Mouse (Mus musculus) myocyte (in vitro differentiated cells): ENCODE results near the gene Smarcc2. TPM values are rescaled to one million over a fixed set of nuclear protein-coding genes. Genes with fewer than 3 reads are reported as not detected.
A peak's percentile ranks its signal among the peaks of the same experiment; 100 is the strongest.

Experiments used
- H3K27me3 ChIP-seq: one replicate; pipeline ENCODE4 v1.6.1; 2011; ENCODE audit not compliant: control insufficient read depth, insufficient read depth, insufficient read length
- H3K36me3 ChIP-seq: one replicate; pipeline ENCODE4 v1.6.1; 2011; ENCODE audit not compliant: control insufficient read depth, insufficient read depth
- H3K4me2 ChIP-seq: one replicate; pipeline ENCODE4 v1.6.1; 2011; ENCODE audit warnings: low read depth, control low read depth
- H3K4me3 ChIP-seq: one replicate; pipeline ENCODE4 v1.5.1; 2011; ENCODE audit warnings: mild to moderate bottlenecking, control low read depth, moderate library complexity
- H3K79me2 ChIP-seq: one replicate; pipeline ENCODE4 v1.6.1; 2011; ENCODE audit not compliant: control insufficient read depth, insufficient read depth
- H3ac ChIP-seq: one replicate; pipeline ENCODE4 v1.6.1; 2011; ENCODE audit not compliant: control insufficient read depth, insufficient read length
- CEBPB ChIP-seq: IDR thresholded peaks from 2 replicates; pipeline ENCODE4 v1.6.1; 2011; ENCODE audit warnings: mild to moderate bottlenecking, moderate library complexity; ENCODE audit not compliant: poor library complexity, insufficient read depth, severe bottlenecking
- E2F4 ChIP-seq: IDR thresholded peaks from one replicate; pipeline ENCODE4 v1.6.1; 2011; ENCODE audit warnings: mild to moderate bottlenecking, control low read depth, moderate library complexity; ENCODE audit not compliant: insufficient read depth
- MAX ChIP-seq: IDR thresholded peaks from one replicate; pipeline ENCODE4 v1.6.1; 2011; ENCODE audit warnings: low read depth, mild to moderate bottlenecking, control low read depth
- MYOD1 ChIP-seq, 3 experiments: IDR thresholded peaks; one replicate each; pipeline ENCODE4 v1.6.1; 2011; ENCODE audit warnings: control low read depth in 2 of 3, low read depth in 2 of 3, mild to moderate bottlenecking in 2 of 3, moderate library complexity in 1 of 3; ENCODE audit not compliant: insufficient read length in 2 of 3, control insufficient read depth in 1 of 3
- MYOG ChIP-seq, 3 experiments: IDR thresholded peaks; one replicate each; pipeline ENCODE4 v1.6.1; 2011; ENCODE audit warnings: control low read depth in 2 of 3, low read depth in 2 of 3, mild to moderate bottlenecking in 2 of 3; ENCODE audit not compliant: insufficient read length in 2 of 3, control insufficient read depth in 1 of 3, insufficient read depth in 1 of 3
- POLR2A ChIP-seq: IDR thresholded peaks from one replicate; pipeline ENCODE4 v1.6.1; 2011; ENCODE audit warnings: low read depth, mild to moderate bottlenecking, control low read depth, moderate library complexity; ENCODE audit not compliant: insufficient read length
- POLR2AphosphoS2 ChIP-seq: IDR thresholded peaks from one replicate; pipeline ENCODE4 v1.6.1; 2011; ENCODE audit warnings: low read depth, control low read depth; ENCODE audit not compliant: insufficient read length
- REST ChIP-seq: IDR thresholded peaks from one replicate; pipeline ENCODE4 v1.6.1; 2011; ENCODE audit warnings: mild to moderate bottlenecking, control low read depth, moderate library complexity; ENCODE audit not compliant: insufficient read depth, insufficient read length
- SRF ChIP-seq: IDR thresholded peaks from one replicate; pipeline ENCODE4 v1.6.1; 2011; ENCODE audit warnings: low read depth; ENCODE audit not compliant: control insufficient read depth, insufficient read length
- TCF12 ChIP-seq: IDR thresholded peaks from one replicate; pipeline ENCODE4 v1.6.1; 2011; ENCODE audit warnings: mild to moderate bottlenecking, control low read depth; ENCODE audit not compliant: poor library complexity, insufficient read depth, severe bottlenecking
- TCF3 ChIP-seq: IDR thresholded peaks from one replicate; pipeline ENCODE4 v1.6.1; 2011; ENCODE audit warnings: low read depth, control low read depth; ENCODE audit not compliant: insufficient read length
- USF1 ChIP-seq: IDR thresholded peaks from one replicate; pipeline ENCODE4 v1.6.1; 2011; ENCODE audit warnings: low read depth, mild to moderate bottlenecking, control low read depth, moderate library complexity
- polyA plus RNA-seq: library from polyadenylated mRNA; unstranded; fragments of >200 nt; fragmentation: generic; extraction: Trizol; gene quantifications from one replicate; pipeline ENCODE4 v1.2.1, GENCODE M21; 2012; ENCODE audit warnings: missing spikeins

Smarcc2 gene
- polyA plus RNA-seq, 1 experiment = 52.5 TPM

DNA sequence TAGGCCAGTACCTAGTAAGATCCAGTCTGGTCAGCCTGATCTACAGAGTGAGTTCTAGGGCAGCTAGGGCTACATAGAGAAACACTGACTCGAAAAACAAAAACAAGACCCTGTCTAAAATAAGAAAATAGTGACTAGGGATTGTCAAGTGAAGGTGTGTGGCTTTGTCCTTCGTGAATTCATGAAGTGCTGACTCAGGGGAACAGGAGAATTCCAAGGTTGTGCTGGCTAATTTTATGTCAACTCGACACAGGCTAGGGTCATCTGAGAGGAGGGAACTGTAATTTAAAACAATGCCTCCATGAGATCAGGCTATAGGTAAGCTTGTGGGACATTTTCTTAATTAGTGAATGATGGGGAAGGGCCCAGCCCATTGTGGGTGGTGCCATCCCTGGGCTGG, 4.6 kb upstream of the Smarcc2 start:
- Histone ChIP-seq H3K4me3 (no peak overlapping the region), H3K36me3 (no peaks in the 10 kb centered on the region), H3K79me2 (no peaks in the 10 kb centered on the region), H3ac (no peak overlapping the region), H3K4me2 (no peak overlapping the region), H3K27me3 (no peaks in the 10 kb centered on the region)
- TF ChIP-seq POLR2AphosphoS2 (no peak), MYOD1 (IDR thresholded peaks at IDR 0.05; ENCODE audit: control insufficient read depth in 1 of 3, insufficient read length in 2 of 3, low read depth in 2 of 3) (no peak), REST (no peak), SRF (no peak), TCF12 (no peak), MYOG (IDR thresholded peaks at IDR 0.05; ENCODE audit: control insufficient read depth in 1 of 3, insufficient read depth in 1 of 3, insufficient read length in 2 of 3, low read depth in 2 of 3) (no peak), USF1 (no peak), E2F4 (no peak), POLR2A (no peak), MAX (no peak), CEBPB (no peak), TCF3 (no peak)

DNA sequence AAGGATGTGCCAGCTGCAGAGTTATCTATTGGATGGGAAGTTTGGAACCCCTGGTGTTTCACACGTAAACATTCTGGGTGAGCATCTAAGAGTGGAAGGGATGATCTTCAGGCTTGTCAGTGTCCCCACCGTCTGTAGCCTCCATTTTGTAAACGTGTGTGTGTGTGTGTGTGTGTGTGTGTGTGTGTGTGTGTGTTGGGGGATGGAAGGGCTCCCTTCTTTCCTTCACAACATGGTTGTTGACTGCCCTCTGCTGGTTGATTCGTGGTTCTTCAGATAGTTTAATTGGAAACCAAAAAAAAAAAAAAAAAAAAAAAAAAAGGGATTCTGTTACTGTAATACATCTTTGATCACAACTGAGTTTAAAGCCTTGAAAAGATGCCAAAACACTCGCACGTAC, 3.8 kb upstream of the Smarcc2 start:
- no peaks in the 10 kb centered on the region for H3K36me3 ChIP-seq
- no peak overlapping the region for H3ac ChIP-seq
- no peak overlapping the region for H3K4me3 ChIP-seq
- H3K27me3 ChIP-seq = no peaks in the 10 kb centered on the region
- TF ChIP-seq CEBPB = no peak
- no peak for TF ChIP-seq TCF12
- no peak for TF ChIP-seq MYOG (IDR thresholded peaks at IDR 0.05; ENCODE audit: control insufficient read depth in 1 of 3, insufficient read depth in 1 of 3, insufficient read length in 2 of 3, low read depth in 2 of 3)
- no peak for TF ChIP-seq POLR2AphosphoS2
- TF ChIP-seq MYOD1 (IDR thresholded peaks at IDR 0.05; ENCODE audit: control insufficient read depth in 1 of 3, insufficient read length in 2 of 3, low read depth in 2 of 3) = no peak
- TF ChIP-seq REST = no peak
- no peak for TF ChIP-seq TCF3
- TF ChIP-seq USF1 = no peak
- TF ChIP-seq SRF = no peak
- TF ChIP-seq POLR2A = no peak
- TF ChIP-seq MAX = no peak
- no peak for TF ChIP-seq E2F4
- peaks cover 8% of the 10 kb centered on the region for H3K79me2 ChIP-seq
- H3K4me2 ChIP-seq = peak overlapping the region; percentile 31

- H3K4me2 ChIP-seq = peak overlapping the region; percentile 65
- no peak overlapping the region for H3ac ChIP-seq
- no peak for TF ChIP-seq REST
- TF ChIP-seq SRF = no peak
- TF ChIP-seq MYOG (IDR thresholded peaks at IDR 0.05; ENCODE audit: control insufficient read depth in 1 of 3, insufficient read depth in 1 of 3, insufficient read length in 2 of 3, low read depth in 2 of 3) = no peak
- H3K4me3 ChIP-seq = no peak overlapping the region
- peaks cover 13% of the 10 kb centered on the region for H3K36me3 ChIP-seq
- H3K79me2 ChIP-seq = peaks cover 17% of the 10 kb centered on the region
- no peaks in the 10 kb centered on the region for H3K27me3 ChIP-seq
These were observed 1.4 kb upstream of the Smarcc2 start for GRCm38 (mm10) chr10:128457676-128458075.

GRCm38 (mm10) chr10:128458348-128458718, 715 bp upstream of the Smarcc2 start:
- H3K4me2 ChIP-seq = peak overlapping the region; percentile 65
- TF ChIP-seq MYOG (IDR thresholded peaks at IDR 0.05; ENCODE audit: control insufficient read depth in 1 of 3, insufficient read depth in 1 of 3, insufficient read length in 2 of 3, low read depth in 2 of 3) (no peak), SRF (no peak), MAX (no peak), TCF3 (no peak), USF1 (no peak), E2F4 (peak; percentile 36), MYOD1 (IDR thresholded peaks at IDR 0.05; ENCODE audit: control insufficient read depth in 1 of 3, insufficient read length in 2 of 3, low read depth in 2 of 3) (peak in 1 of 3 experiments; percentile 13), REST (no peak), POLR2A (peak; percentile 24), TCF12 (no peak), CEBPB (no peak)
- H3K27me3 ChIP-seq = no peaks in the 10 kb centered on the region
- peaks cover 17% of the 10 kb centered on the region for H3K79me2 ChIP-seq
- peak overlapping the region; percentile 100 for H3ac ChIP-seq
- peaks cover 20% of the 10 kb centered on the region for H3K36me3 ChIP-seq
- H3K4me3 ChIP-seq = peak overlapping the region; percentile 75

GRCm38 (mm10) chr10:128459409-128460269, 591 bp downstream of the Smarcc2 start:
- Histone ChIP-seq H3K27me3 (no peaks in the 10 kb centered on the region), H3K4me3 (peak overlapping the region; percentile 75), H3K36me3 (peaks cover 32% of the 10 kb centered on the region), H3K4me2 (peak overlapping the region; percentile 98), H3K79me2 (peaks cover 17% of the 10 kb centered on the region), H3ac (peak overlapping the region; percentile 100)
- TF ChIP-seq MYOG (IDR thresholded peaks at IDR 0.05; ENCODE audit: control insufficient read depth in 1 of 3, insufficient read depth in 1 of 3, insufficient read length in 2 of 3, low read depth in 2 of 3) (peak in 1 of 3 experiments; percentile 5), MYOD1 (IDR thresholded peaks at IDR 0.05; ENCODE audit: control insufficient read depth in 1 of 3, insufficient read length in 2 of 3, low read depth in 2 of 3) (peak in 1 of 3 experiments; percentile 1), USF1 (no peak)
